Mouse (Mus musculus) liver, embryonic 13.5 days (tissue): ENCODE data around the gene Ephx4. TPM values are rescaled to one million over a fixed set of nuclear protein-coding genes. Genes with fewer than 3 reads are reported as not detected.

ENCODE experiments used
- ATAC-seq: fragments of 200-750 bp; cut with Nextera tagmentation; 2 replicates; pipeline ENCODE4 v1.8.0; 2017; ENCODE audit warnings: low read depth, mild to moderate bottlenecking, moderate number of reproducible peaks, moderate library complexity
- DNase-seq: peaks from one replicate; pipeline ENCODE4 v3.0.0; 2022
- H3K27ac ChIP-seq: fragments of 300-500 bp; sonication (generic); 2 replicates; pipeline ENCODE4 v1.5.1; 2015; ENCODE audit warnings: moderate library complexity, mild to moderate bottlenecking, inconsistent platforms
- H3K27me3 ChIP-seq: fragments of 300-500 bp; sonication (generic); 2 replicates; pipeline ENCODE4 v1.6.1; 2015; ENCODE audit warnings: mild to moderate bottlenecking, inconsistent platforms
- H3K36me3 ChIP-seq: fragments of 300-500 bp; sonication (generic); 2 replicates; pipeline ENCODE4 v1.6.1; 2015; ENCODE audit warnings: mild to moderate bottlenecking, inconsistent platforms
- H3K4me1 ChIP-seq: fragments of 300-500 bp; sonication (generic); replicated peaks from 2 replicates; pipeline ENCODE4 v1.6.1; 2015; ENCODE audit warnings: inconsistent platforms
- H3K4me2 ChIP-seq: fragments of 300-500 bp; sonication (generic); 2 replicates; pipeline ENCODE4 v1.6.1; 2015; ENCODE audit warnings: inconsistent platforms, mild to moderate bottlenecking, moderate library complexity
- H3K4me3 ChIP-seq: fragments of 300-500 bp; sonication (generic); replicated peaks from 2 replicates; pipeline ENCODE4 v1.5.1; 2015; ENCODE audit warnings: mild to moderate bottlenecking, inconsistent platforms
- H3K9ac ChIP-seq: fragments of 300-500 bp; sonication (generic); 2 replicates; pipeline ENCODE4 v1.6.1; 2015; ENCODE audit warnings: mild to moderate bottlenecking, inconsistent platforms
- H3K9me3 ChIP-seq: fragments of 300-500 bp; sonication (generic); replicated peaks from 2 replicates; pipeline ENCODE4 v1.6.1; 2016; ENCODE audit warnings: inconsistent platforms
- WGBS: fragments of 180-500 bp; shearing (Covaris S2); methylation state at CpG from one replicate; pipeline ENCODE4 v1.1.7; 2015; ENCODE audit not compliant: insufficient replicate concordance; 5-methylcytosine and 5-hydroxymethylcytosine counted together
- polyA plus RNA-seq: library from polyadenylated mRNA; unstranded; fragments of >200 nt; fragmentation: Nextera tagmentation; extraction: Ambion mirVana; gene quantifications from 2 replicates; pipeline ENCODE4 v1.2.1, GENCODE M21; 2015

The Ephx4 gene
- polyA plus RNA-seq, 1 experiment from 2014 or later: 0.17 TPM

- Histone ChIP-seq H3K4me2 (no peak overlapping the region), H3K4me1 (peaks cover 34% of the 10 kb centered on the region), H3K27ac (no peak overlapping the region), H3K9me3 (no peaks in the 10 kb centered on the region), H3K9ac (no peak overlapping the region), H3K27me3 (no peaks in the 10 kb centered on the region), H3K4me3 (no peak overlapping the region), H3K36me3 (0 out of 2 replicates have a peak, but pooled peaks cover 3% of the 10 kb centered on the region)
- ATAC-seq (no peak), DNase-seq (no peak)
- 59% methylated on average over 5 of the region's 5 CpGs for WGBS
Observed at GRCm38 (mm10) chr5:107466501-107466900, 64.0 kb downstream of the Ephx4 start.

- ATAC-seq (no peak), DNase-seq (no peak)
- H3K36me3 ChIP-seq: 0 out of 2 replicates have a peak, but pooled peaks cover 3% of the 10 kb centered on the region
- H3K4me1 ChIP-seq: peaks cover 34% of the 10 kb centered on the region
- H3K4me2 ChIP-seq: no peak overlapping the region
- H3K9me3 ChIP-seq: no peaks in the 10 kb centered on the region
- H3K4me3 ChIP-seq: no peak overlapping the region
- H3K27me3 ChIP-seq: no peaks in the 10 kb centered on the region
- 71% methylated on average over 4 of the region's 4 CpGs for WGBS
- no peak overlapping the region for H3K9ac ChIP-seq
- no peak overlapping the region for H3K27ac ChIP-seq
Observed at GRCm38 (mm10) chr5:107467098-107467497, 64.6 kb downstream of the Ephx4 start.

- peak; percentile 97 for ATAC-seq
- peak overlapping the region; percentile 18 for H3K4me3 ChIP-seq
- H3K4me1 ChIP-seq: peaks cover 30% of the 10 kb centered on the region
- peak; percentile 67 for DNase-seq
- H3K4me2 ChIP-seq: peak overlapping the region; percentile 52
- H3K9me3 ChIP-seq: no peaks in the 10 kb centered on the region
- H3K36me3 ChIP-seq: 0 out of 2 replicates have a peak, but pooled peaks cover 3% of the 10 kb centered on the region
- no peaks in the 10 kb centered on the region for H3K27me3 ChIP-seq
- H3K27ac ChIP-seq: peak overlapping the region; percentile 97
- H3K9ac ChIP-seq: peak overlapping the region; percentile 59
- WGBS: 29% methylated on average over 10 of the region's 10 CpGs
Observed at GRCm38 (mm10) chr5:107470600-107471329, 68.2 kb downstream of the Ephx4 start.

Other genes starting within 250 kb of the Ephx4 start
- 7.1 and 9.9 TPM in 2 replicates for gene Tgfbr3, start 113.1 kb upstream of the Ephx4 start, polyA plus RNA-seq
- gene Brdt, start 71.6 kb upstream of the Ephx4 start, polyA plus RNA-seq: 0.18 and 0.19 TPM in 2 replicates
- not detected in 2 replicates for gene Lpcat2b, start 28.8 kb downstream of the Ephx4 start, polyA plus RNA-seq
- gene Btbd8, start 35.3 kb downstream of the Ephx4 start, polyA plus RNA-seq: 1.1 and 1.5 TPM in 2 replicates
- gene Gm42669, start 104.9 kb downstream of the Ephx4 start, polyA plus RNA-seq: 0.05 and 0.08 TPM in 2 replicates
- gene 1700028K03Rik, start 132.0 kb downstream of the Ephx4 start, polyA plus RNA-seq: 0.01 and 0.07 TPM in 2 replicates
- 5.7 and 8.1 TPM in 2 replicates for gene Rpap2, start 194.6 kb downstream of the Ephx4 start, polyA plus RNA-seq
- 9.5 and 11.3 TPM in 2 replicates for gene Glmn, start 195.2 kb downstream of the Ephx4 start, polyA plus RNA-seq